Mouse (Mus musculus): ENCODE measurements around the gene Cdc34.

DNA sequence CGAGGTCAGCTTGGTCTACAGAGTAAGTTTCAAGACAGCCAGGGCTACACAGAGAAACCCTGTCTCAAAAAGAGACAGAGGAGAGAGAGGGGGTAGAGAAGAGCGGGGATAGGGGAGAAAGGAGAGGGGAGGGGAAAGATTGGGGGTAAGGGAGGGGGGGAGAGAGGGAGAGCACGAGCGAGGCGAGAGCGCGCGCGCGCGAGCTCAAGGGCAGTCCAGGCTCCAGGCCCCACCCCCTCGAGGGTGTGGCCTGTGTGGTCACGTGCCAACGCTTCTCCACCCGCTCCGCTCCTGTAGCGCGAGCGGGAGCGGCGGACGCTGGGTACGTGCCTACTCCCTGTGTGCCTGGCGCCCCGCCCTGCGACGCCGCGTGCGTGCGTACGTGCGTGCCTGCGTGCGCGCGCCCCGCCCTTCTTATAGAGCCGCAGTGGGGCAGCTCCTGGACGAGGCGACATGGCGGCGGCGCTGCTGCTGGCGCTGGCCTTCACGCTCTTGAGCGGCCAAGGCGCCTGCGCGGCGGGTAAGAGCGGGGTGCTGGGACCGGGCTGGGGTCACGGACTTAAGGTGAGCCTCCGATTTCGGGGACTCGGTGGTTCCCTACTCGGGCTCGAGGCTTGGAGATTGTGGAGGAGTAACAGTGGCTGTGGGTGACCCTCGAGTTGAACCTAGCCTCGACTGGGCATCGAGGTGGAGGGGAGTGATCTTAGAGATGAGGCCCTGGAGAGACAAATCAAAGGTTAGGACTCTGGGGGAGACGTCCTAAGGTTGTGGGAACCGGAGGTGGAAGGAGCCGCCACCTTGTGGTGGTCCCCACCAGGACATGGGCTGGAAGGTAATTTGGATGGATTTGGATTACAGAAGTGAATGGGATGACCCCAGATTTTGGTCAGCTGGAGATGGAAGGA is 22.3 kb downstream of the Cdc34 start, which contains the start of gene Bsg:
- TF ChIP-seq CTCF (IDR thresholded peaks at IDR 0.05; ENCODE audit: low read depth) (peak; percentile 65), EP300 (IDR thresholded peaks at IDR 0.05; ENCODE audit: low read depth) (no peak)
